Mouse (Mus musculus) cerebellum, postnatal 36 days (tissue): ENCODE measurements around the gene Trmt10a.
"Not testable (repeated sequence)": the region's sequence is repeated elsewhere in the genome, so short reads cannot be mapped to it uniquely, and the experiment has no call there.

ENCODE experiments used
- DNase-seq, 2 experiments: peaks; one replicate each; pipeline ENCODE4 v3.0.0; 2021 to 2022; ENCODE audit warnings: mixed read lengths in 2 of 2

Gene Trmt10a

GRCm38 (mm10) chr3:138138146-138138545 lies 5.1 kb upstream of the Trmt10a start:
- not testable (repeated sequence) for DNase-seq

- DNase-seq = no peak
These were observed 3.6 kb upstream of the Trmt10a start for GRCm38 (mm10) chr3:138139663-138140062.

GRCm38 (mm10) chr3:138142052-138142732 lies 1.1 kb upstream of the Trmt10a start:
- DNase-seq = peak in 1 of 2 experiments; percentile 22

GRCm38 (mm10) chr3:138142733-138143314 lies 424 bp upstream of the Trmt10a start:
- no peak for DNase-seq

- DNase-seq = no peak
These were observed 903 bp downstream of the Trmt10a start for GRCm38 (mm10) chr3:138144060-138144641.

- peak; percentile 73 to 87 for DNase-seq
These were observed 1.5 kb downstream of the Trmt10a start, which contains the start of gene Mttp for GRCm38 (mm10) chr3:138144642-138145171. TSS of gene Mttp (minus strand) at chr3:138144968.

- no peak for DNase-seq
These were observed 5.6 kb downstream of the Trmt10a start for GRCm38 (mm10) chr3:138148811-138149210.

- no peak for DNase-seq
These were observed 11.8 kb downstream of the Trmt10a start for GRCm38 (mm10) chr3:138155062-138155461.

- peak in 1 of 2 experiments; percentile 17 for DNase-seq
These were observed 13.4 kb downstream of the Trmt10a start for GRCm38 (mm10) chr3:138156651-138157050.

GRCm38 (mm10) chr3:138161623-138162022 lies 18.4 kb downstream of the Trmt10a start:
- DNase-seq = no peak

- DNase-seq = no peak
These were observed 19.4 kb downstream of the Trmt10a start for GRCm38 (mm10) chr3:138162553-138163183.

- no peak for DNase-seq
These were observed 30.0 kb downstream of the Trmt10a start for GRCm38 (mm10) chr3:138173291-138173690.

GRCm38 (mm10) chr3:138175551-138175950 lies 32.3 kb downstream of the Trmt10a start:
- DNase-seq = no peak

- DNase-seq = no peak
These were observed 38.8 kb downstream of the Trmt10a start for GRCm38 (mm10) chr3:138182019-138182418.

- no peak for DNase-seq
These were observed 40.1 kb downstream of the Trmt10a start for GRCm38 (mm10) chr3:138183371-138183770.

GRCm38 (mm10) chr3:138185290-138185689 lies 42.0 kb downstream of the Trmt10a start:
- no peak for DNase-seq

GRCm38 (mm10) chr3:138185995-138186930 lies 43.0 kb downstream of the Trmt10a start:
- DNase-seq = no peak

- DNase-seq = no peak
These were observed 49.0 kb downstream of the Trmt10a start for GRCm38 (mm10) chr3:138192260-138192659.

- DNase-seq = no peak
These were observed 50.5 kb downstream of the Trmt10a start, which contains the start of gene 4930579F01Rik for GRCm38 (mm10) chr3:138193683-138194302. TSS of gene 4930579F01Rik (minus strand) at chr3:138193825.

GRCm38 (mm10) chr3:138197093-138197492 lies 53.8 kb downstream of the Trmt10a start:
- DNase-seq = no peak

GRCm38 (mm10) chr3:138197556-138197955 lies 54.3 kb downstream of the Trmt10a start:
- no peak for DNase-seq
